Mouse (Mus musculus) spleen, postnatal 36 days (tissue): ENCODE results near the gene Stat5b.
A peak's percentile ranks its signal among the peaks of the same experiment; 100 is the strongest.
"Not testable (repeated sequence)": the region's sequence is repeated elsewhere in the genome, so short reads cannot be mapped to it uniquely, and the experiment has no call there.

ENCODE experiments used
- DNase-seq, 2 experiments: peaks; one replicate each; pipeline ENCODE4 v3.0.0; 2022; ENCODE audit warnings: low spot score in 2 of 2, mixed read lengths in 1 of 2

Stat5b gene

GRCm38 (mm10) chr11:100814498-100814897 is 36.0 kb downstream of the Stat5b start:
- peak; percentile 85 to 88 for DNase-seq

GRCm38 (mm10) chr11:100811132-100811531 is 39.4 kb downstream of the Stat5b start:
- no peak for DNase-seq

DNA sequence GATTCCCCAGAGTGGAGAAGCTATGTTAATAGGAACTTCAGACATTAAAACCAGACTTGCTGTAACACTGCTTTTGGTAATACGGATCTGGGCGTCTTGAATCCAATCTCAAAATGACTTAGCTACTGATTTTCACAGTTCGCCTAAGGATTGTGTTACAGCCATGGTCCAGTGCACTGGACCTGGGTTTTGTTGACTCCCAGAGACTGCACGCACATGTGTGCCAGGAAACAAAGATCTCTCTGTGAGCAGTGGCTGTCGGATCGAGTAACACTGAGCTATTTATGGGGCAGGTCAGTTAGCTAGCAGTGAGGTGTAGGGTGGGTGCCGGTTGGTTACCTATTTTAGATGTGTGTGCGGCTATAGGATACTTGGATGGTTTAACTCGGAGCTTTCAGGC is 40.0 kb downstream of the Stat5b start:
- DNase-seq: no peak

- no peak for DNase-seq
These were observed 43.9 kb downstream of the Stat5b start for GRCm38 (mm10) chr11:100806380-100807305.

DNA sequence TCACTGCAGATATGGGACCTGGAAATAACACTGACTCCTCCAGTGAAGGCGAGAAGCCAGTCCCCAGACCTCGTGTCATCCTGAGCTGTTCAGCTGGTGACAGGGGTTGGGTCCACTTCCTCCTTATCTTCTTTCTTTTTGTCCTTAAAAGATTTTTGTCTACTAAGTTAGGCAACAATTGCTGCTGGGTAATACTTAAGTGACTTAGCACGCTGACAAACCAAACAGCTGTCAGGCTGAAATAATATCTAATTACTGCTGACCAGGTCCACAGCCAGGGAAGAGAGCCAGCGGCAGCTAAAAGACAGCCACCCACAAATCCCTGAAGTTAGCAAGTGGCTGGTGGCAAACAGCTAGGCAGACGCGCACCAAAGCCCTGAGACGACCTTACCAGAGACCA is 45.0 kb downstream of the Stat5b start:
- no peak for DNase-seq

- no peak for DNase-seq
These were observed 46.1 kb downstream of the Stat5b start for GRCm38 (mm10) chr11:100804409-100804808.

- no peak for DNase-seq
These were observed 51.1 kb downstream of the Stat5b start for GRCm38 (mm10) chr11:100799426-100799825.

DNA sequence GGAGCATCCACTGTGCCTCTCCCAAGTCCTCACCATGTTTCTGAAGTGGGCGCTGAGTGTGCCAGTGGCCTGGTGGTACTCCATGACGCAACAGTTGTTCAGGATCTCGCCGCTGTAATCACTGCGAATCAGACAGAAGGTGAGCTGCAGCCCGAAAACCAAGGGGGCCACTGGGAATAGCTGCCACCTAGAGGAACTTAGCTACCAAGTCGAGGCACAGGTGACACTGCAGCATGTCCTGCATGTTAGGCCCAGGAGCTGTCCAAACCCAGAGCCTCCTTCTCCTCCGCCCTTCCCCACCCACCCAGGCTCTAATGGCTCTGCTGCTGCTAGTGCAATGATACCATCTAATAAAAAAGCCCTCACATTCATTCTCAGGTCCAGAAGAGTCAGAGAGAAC is 53.9 kb downstream of the Stat5b start:
- DNase-seq: no peak

- no peak for DNase-seq
These were observed 55.1 kb downstream of the Stat5b start for GRCm38 (mm10) chr11:100795386-100795785.

DNA sequence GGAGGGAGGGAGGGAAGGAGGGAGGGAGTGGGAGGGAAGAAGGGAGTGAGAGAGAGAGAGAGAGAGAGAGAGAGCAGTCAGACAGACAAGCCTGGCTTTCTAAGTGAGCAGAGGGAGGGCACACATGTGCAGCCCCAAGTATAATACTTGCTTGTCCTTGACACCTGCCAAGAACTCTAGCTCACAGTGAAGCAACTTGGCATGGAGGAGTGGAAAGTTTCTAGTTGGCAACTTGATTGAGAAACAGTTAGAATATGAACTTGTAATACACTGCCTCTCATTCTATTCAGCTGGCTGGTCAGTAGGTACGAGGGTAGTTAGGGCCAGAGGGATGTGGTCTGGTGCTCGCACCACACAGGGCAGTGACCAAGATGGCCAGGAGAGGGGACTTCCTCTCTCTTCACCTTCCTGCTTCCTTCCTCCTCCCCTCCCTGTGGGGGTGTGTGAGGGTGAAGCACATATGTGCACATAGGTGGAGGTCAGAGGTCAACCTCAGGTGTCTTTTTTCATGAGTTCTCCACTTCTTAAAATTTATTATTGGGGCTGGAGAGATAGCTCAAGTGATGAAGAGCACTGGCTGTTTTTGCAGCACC is 59.0 kb downstream of the Stat5b start:
- no peak for DNase-seq

GRCm38 (mm10) chr11:100790644-100791043 is 59.9 kb downstream of the Stat5b start:
- DNase-seq: not testable (repeated sequence)

GRCm38 (mm10) chr11:100789702-100790101 is 60.8 kb downstream of the Stat5b start:
- DNase-seq: no peak

DNA sequence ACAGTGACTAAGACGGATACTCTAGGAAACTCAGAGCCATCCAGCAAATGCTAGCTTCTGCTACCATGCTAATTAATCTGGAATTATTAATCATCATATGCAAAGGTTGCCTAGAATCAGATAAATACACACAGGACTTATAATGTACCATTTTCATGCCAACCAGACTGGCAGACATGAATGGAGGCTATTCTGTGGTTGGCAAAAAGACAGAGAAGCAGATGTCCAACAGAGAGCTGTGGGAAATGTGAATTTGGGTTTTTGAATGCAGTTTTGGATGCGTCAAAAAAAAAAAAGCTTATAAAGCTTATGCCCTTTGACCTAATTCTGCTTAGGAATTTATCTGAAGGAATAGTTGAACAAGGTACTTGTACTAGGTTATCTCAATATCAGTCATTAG is 64.8 kb downstream of the Stat5b start:
- no peak for DNase-seq

- DNase-seq: no peak
These were observed 66.2 kb downstream of the Stat5b start for GRCm38 (mm10) chr11:100784286-100784685.

DNA sequence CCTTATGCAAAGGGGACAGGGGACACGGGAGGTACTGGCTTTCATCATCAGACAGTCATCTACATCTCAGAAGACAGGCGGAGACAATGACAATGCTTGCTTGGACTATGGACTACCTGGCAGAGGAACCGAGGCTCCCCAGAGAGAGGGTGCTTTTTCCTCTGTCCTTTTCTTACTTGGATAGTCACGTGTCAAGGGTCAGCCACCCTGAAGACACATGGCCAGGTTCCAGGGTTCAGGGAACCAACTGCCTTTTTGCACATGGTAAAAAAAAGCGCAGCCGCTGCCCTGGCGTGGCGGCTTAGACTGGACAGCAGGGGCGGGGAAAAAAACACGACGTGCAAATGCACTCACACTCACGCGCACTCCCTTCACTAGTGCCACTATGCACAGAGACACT is 68.0 kb downstream of the Stat5b start:
- DNase-seq: no peak

DNA sequence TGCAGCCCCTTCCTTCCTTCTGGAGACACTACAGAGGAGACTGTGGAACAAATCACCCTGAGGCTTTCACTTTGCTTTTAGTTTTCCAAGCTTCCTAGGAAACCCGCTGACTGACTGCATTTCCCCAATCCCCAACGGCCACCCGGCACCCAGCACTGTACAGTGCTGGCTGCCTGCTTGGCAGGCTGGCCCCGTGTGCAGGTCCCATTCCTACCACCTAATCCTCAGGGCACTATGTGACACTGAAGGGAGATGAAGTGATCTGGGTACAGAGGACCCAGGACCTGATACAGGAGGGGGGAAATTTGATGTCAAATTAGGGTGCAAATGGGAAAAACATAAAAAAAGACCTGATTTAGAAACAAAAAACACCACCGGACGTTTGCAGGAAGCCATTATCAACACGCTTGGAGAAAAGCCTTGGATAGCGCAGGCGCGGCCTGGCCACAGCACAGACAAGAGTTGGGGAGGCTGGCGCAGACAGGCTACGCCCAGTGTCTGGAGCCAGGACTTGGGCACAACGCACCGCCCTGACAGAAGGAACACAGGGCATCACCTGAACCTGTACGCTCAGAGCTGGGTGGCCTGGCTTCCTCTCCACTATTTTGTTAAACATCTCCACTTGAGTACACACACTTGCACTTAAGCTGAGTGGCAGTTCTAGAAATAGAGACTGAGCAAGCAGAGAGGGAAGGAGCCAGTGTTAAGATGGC is 68.6 kb downstream of the Stat5b start:
- DNase-seq: no peak

- no peak for DNase-seq
These were observed 70.3 kb downstream of the Stat5b start for GRCm38 (mm10) chr11:100780247-100780646.

GRCm38 (mm10) chr11:100778069-100778468 is 72.5 kb downstream of the Stat5b start:
- no peak for DNase-seq

DNA sequence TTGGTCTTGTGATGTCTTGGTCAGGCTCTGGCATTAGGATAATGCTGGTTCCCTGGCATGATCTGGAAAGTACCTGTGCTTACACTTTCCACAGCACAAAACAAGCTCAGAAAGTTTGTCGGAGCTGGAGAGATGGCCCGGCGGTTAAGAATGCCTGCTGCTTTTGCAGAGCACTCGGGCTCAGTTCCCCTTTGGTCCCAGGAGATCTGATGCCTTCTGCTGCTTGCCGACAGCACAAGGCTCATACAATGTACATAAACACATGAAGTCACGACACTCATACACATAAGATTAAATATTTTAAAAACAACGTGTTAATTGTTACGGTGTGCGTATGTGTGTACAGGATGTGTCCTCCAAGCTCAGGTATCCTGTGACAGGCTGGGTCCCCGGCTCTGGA is 74.6 kb downstream of the Stat5b start:
- peak; percentile 76 for DNase-seq

GRCm38 (mm10) chr11:100774261-100774660 is 76.3 kb downstream of the Stat5b start:
- no peak for DNase-seq

DNA sequence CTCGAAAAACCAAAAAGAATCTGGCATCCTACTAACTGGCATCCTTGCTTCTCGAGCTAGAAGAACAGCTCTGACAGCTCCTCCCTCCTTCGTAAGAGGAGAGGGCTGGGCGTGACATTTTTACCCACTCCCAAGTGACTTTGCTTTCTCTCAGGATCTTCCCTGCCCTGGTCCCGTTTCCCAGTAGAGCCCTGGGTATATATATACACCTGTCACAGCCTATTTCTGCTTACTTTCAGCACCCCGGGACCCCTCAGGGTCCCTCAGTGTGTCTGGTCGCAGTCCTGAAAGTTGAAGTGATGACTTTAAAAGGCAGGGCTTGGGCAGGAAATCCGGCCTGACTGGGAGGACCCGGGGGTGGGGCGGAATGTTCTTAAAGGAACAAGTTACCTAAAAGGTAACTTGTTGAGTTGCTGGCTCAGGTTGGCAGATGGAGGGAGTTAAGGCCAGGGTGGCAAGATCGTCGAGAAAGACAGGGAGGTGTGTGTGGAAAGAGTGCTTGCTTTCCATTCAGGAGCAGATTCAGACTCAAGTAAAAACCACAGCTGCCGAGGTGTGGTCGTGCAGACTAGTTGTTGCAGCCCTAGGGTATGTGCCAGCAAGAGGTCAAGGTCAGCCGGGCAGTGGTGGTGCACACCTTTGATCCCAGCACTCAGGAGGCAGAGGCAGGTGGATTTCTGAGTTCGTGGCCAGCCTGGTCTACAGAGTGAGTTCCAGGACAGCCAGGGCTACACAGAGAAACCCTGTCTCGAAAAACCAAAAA is 79.7 kb downstream of the Stat5b start, which contains the start of gene Ghdc:
Ghdc (minus strand) TSS at position 312 of the 763 bp plus-strand sequence.
- peak; percentile 83 to 88 for DNase-seq

DNA sequence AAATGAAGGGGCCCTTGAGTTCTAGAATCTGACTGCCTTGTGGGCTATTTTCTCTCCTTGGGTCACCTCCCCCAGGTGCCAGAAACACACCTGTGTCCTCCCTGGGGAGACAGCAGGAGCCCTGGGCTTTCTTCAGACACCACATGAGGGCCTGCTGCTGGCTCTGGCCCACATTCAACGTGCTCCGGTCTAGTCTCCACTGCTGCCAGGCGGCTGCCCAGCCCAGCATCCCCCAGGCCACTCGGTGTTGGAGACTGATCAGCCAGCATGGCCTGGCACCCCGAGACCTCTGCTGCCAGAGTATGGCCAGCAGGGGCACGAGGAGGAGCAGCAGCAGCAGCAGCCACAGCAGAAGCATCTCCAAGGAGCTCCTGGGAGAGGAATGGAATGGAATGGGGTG is 80.5 kb downstream of the Stat5b start:
- no peak for DNase-seq
